Mouse (Mus musculus) midbrain, embryonic 13.5 days (tissue): ENCODE results near the gene Zfp646. TPM values are rescaled to one million over a fixed set of nuclear protein-coding genes. Genes with fewer than 3 reads are reported as not detected.

Experiments
- ATAC-seq: fragments of 200-750 bp; cut with Nextera tagmentation; 2 replicates; pipeline ENCODE4 v1.8.0; 2017; ENCODE audit warnings: mild to moderate bottlenecking, moderate TSS enrichment, moderate library complexity
- H3K27ac ChIP-seq: fragments of 300-500 bp; sonication (generic); 2 replicates; pipeline ENCODE4 v1.5.1; 2015; ENCODE audit warnings: inconsistent platforms, mild to moderate bottlenecking, moderate library complexity
- H3K27me3 ChIP-seq: fragments of 300-500 bp; sonication (generic); 2 replicates; pipeline ENCODE4 v1.6.1; 2015; ENCODE audit warnings: mild to moderate bottlenecking, inconsistent platforms
- H3K36me3 ChIP-seq: fragments of 300-500 bp; sonication (generic); 2 replicates; pipeline ENCODE4 v1.6.1; 2015; ENCODE audit warnings: mild to moderate bottlenecking, inconsistent platforms
- H3K4me1 ChIP-seq: fragments of 300-500 bp; sonication (generic); replicated peaks from 2 replicates; pipeline ENCODE4 v1.6.1; 2015; ENCODE audit warnings: inconsistent platforms
- H3K4me2 ChIP-seq: fragments of 300-500 bp; sonication (generic); replicated peaks from 2 replicates; pipeline ENCODE4 v1.6.1; 2015; ENCODE audit warnings: moderate library complexity, mild to moderate bottlenecking, inconsistent platforms
- H3K4me3 ChIP-seq: fragments of 300-500 bp; sonication (generic); replicated peaks from 2 replicates; pipeline ENCODE4 v1.5.1; 2015; ENCODE audit warnings: mild to moderate bottlenecking, inconsistent platforms
- H3K9ac ChIP-seq: fragments of 300-500 bp; sonication (generic); replicated peaks from 2 replicates; pipeline ENCODE4 v1.6.1; 2015; ENCODE audit warnings: mild to moderate bottlenecking, inconsistent platforms
- H3K9me3 ChIP-seq: fragments of 300-500 bp; sonication (generic); 2 replicates; pipeline ENCODE4 v1.6.1; 2016; ENCODE audit warnings: mild to moderate bottlenecking, inconsistent platforms
- WGBS: fragments of 180-500 bp; shearing (Covaris S2); methylation state at CpG from one replicate; pipeline ENCODE4 v1.1.7; 2015; 5-methylcytosine and 5-hydroxymethylcytosine counted together
- polyA plus RNA-seq: library from polyadenylated mRNA; unstranded; fragments of >200 nt; fragmentation: Nextera tagmentation; extraction: Ambion mirVana; gene quantifications from 2 replicates; pipeline ENCODE4 v1.2.1, GENCODE M21; 2015

Gene Zfp646
- polyA plus RNA-seq, 1 experiment from 2014 or later: 16.0 TPM

DNA sequence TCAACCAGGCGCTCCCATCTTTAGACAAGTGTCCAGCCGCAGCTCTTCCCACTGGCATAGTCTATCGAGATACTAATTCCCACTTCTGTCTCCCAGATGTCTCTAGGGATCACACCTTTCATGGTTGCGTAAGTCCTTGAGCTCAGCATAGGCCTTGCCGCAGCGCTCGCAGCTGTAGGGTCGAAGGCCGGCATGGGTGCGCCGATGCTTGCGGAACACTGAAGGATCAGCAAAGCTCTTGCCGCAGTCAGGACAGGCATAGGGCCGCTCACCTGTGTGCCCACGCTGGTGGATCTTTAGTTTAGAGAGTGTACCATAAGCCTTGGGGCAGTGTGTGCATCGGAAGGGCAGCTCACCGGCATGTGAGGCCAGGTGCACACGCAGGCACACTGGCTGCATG is 8.4 kb upstream of the Zfp646 start:
- whole genome bisulfite sequencing: 99% methylated on average over 18 of the region's 18 CpGs
- no peak for ATAC-seq
- no peak overlapping the region for H3K4me3 ChIP-seq

GRCm38 (mm10) chr7:127869149-127869810 is 6.7 kb upstream of the Zfp646 start:
- Histone ChIP-seq H3K27ac (peak overlapping the region; percentile 32; the same call in 1 of the 2 replicates), H3K4me1 (peaks cover 28% of the 10 kb centered on the region), H3K4me2 (no peak overlapping the region), H3K9me3 (no peaks in the 10 kb centered on the region), H3K9ac (no peak overlapping the region; the same call in 1 of the 2 replicates), H3K27me3 (no peaks in the 10 kb centered on the region), H3K4me3 (no peak overlapping the region), H3K36me3 (peaks cover 67% of the 10 kb centered on the region)
- 49% methylated on average over 3 of the region's 3 CpGs for WGBS
- 0 out of 2 replicates have a peak, but pooled peaks have one; percentile 35 for ATAC-seq

More for the DNA sequence above, 8.4 kb upstream of the Zfp646 start:
- H3K9ac ChIP-seq: no peak overlapping the region
- H3K9me3 ChIP-seq: no peaks in the 10 kb centered on the region
- peaks cover 63% of the 10 kb centered on the region for H3K36me3 ChIP-seq
- H3K4me1 ChIP-seq: peaks cover 12% of the 10 kb centered on the region
- H3K27me3 ChIP-seq: no peaks in the 10 kb centered on the region
- no peak overlapping the region for H3K4me2 ChIP-seq
- H3K27ac ChIP-seq: no peak overlapping the region

GRCm38 (mm10) chr7:127870136-127870821 is 5.7 kb upstream of the Zfp646 start:
- peaks cover 58% of the 10 kb centered on the region for H3K36me3 ChIP-seq
- no peaks in the 10 kb centered on the region for H3K9me3 ChIP-seq
- no peak overlapping the region for H3K4me2 ChIP-seq
- peaks cover 33% of the 10 kb centered on the region for H3K4me1 ChIP-seq
- ATAC-seq: no peak
- H3K4me3 ChIP-seq: no peak overlapping the region
- no peaks in the 10 kb centered on the region for H3K27me3 ChIP-seq
- no peak overlapping the region for H3K27ac ChIP-seq
- WGBS: 79% methylated on average over 5 of the region's 5 CpGs
- H3K9ac ChIP-seq: no peak overlapping the region

- no peaks in the 10 kb centered on the region for H3K9me3 ChIP-seq
- WGBS: 4% methylated on average over 20 of the region's 20 CpGs
- peak; percentile 44; the same call in 1 of the 2 replicates for ATAC-seq
- peak overlapping the region; percentile 91 for H3K9ac ChIP-seq
- H3K27me3 ChIP-seq: no peaks in the 10 kb centered on the region
- H3K36me3 ChIP-seq: peaks cover 48% of the 10 kb centered on the region
- H3K4me1 ChIP-seq: peaks cover 39% of the 10 kb centered on the region
- peak overlapping the region; percentile 99 for H3K27ac ChIP-seq
- H3K4me3 ChIP-seq: peak overlapping the region; percentile 98
- peak overlapping the region; percentile 78 for H3K4me2 ChIP-seq
Measured at GRCm38 (mm10) chr7:127874812-127875626, 1.0 kb upstream of the Zfp646 start.

DNA sequence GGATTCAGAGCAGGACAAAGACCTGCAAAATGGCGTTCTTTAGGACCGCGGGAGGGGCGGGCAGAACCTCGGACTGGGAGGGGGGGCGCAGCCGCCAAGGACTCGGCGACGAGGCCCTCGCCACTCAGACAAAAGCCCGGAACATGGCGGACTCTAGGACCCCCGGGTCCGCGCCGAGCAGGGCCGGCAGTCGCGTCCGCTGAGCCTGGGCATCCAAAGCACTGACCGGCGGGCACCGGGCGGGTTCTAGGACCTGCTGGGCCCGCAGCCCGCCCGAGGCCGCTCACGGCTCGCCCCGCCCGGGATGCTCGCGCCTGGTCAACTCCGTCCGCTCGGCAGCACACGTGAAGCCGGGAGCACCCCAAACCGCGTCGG is 407 bp upstream of the Zfp646 start:
- WGBS: under 1% methylated on average over 42 of the region's 43 CpGs
- no peaks in the 10 kb centered on the region for H3K27me3 ChIP-seq
- peak; percentile 97 for ATAC-seq
- peak overlapping the region; percentile 90 for H3K4me2 ChIP-seq
- H3K4me1 ChIP-seq: peaks cover 39% of the 10 kb centered on the region
- H3K36me3 ChIP-seq: peaks cover 48% of the 10 kb centered on the region
- peak overlapping the region; percentile 98 for H3K4me3 ChIP-seq
- no peaks in the 10 kb centered on the region for H3K9me3 ChIP-seq
- peak overlapping the region; percentile 91 for H3K9ac ChIP-seq
- peak overlapping the region; percentile 99 for H3K27ac ChIP-seq

GRCm38 (mm10) chr7:127876467-127877348 is 687 bp downstream of the Zfp646 start, which contains the start of gene Zfp668:
Gene Zfp668, minus strand, starts transcription at chr7:127876828.
- under 1% methylated on average over 60 of the region's 60 CpGs for WGBS
- Histone ChIP-seq H3K9me3 (no peaks in the 10 kb centered on the region), H3K4me2 (peak within 1 kb of the TSS; percentile 90), H3K4me3 (peak within 1 kb of the TSS; percentile 98), H3K27ac (peak within 1 kb of the TSS; percentile 99), H3K9ac (peak within 1 kb of the TSS; percentile 91), H3K27me3 (no peaks in the 10 kb centered on the region), H3K36me3 (peaks cover 49% of the 10 kb centered on the region), H3K4me1 (peaks cover 39% of the 10 kb centered on the region)
- ATAC-seq: peak; percentile 69

GRCm38 (mm10) chr7:127879301-127879700 is 3.3 kb downstream of the Zfp646 start:
- no peaks in the 10 kb centered on the region for H3K9me3 ChIP-seq
- ATAC-seq: no peak
- 94% methylated on average over 9 of the region's 9 CpGs for WGBS

DNA sequence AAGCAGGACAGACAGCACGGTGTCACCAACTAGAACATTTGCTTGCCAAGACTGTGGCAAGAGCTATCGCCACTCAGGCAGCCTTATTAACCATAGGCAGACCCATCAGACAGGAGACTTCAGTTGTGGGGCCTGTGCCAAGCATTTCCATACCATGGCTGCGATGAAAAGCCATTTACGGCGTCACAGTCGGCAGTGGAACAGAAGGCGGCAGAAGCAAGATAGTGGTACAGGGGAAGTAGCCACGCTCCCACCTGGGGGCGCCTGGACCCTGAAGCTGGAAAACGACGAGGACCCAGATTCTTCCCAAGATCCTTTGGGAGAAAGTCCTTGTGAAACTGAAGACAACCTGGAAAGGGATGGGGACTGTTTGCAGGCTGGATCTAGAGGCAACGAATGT is 4.4 kb downstream of the Zfp646 start:
- peaks cover 45% of the 10 kb centered on the region for H3K4me1 ChIP-seq
- H3K27ac ChIP-seq: no peak overlapping the region
- no peak overlapping the region for H3K4me3 ChIP-seq
- ATAC-seq: no peak
- no peaks in the 10 kb centered on the region for H3K9me3 ChIP-seq
- H3K36me3 ChIP-seq: peaks cover 75% of the 10 kb centered on the region
- no peaks in the 10 kb centered on the region for H3K27me3 ChIP-seq
- no peak overlapping the region for H3K4me2 ChIP-seq
- 91% methylated on average over 12 of the region's 12 CpGs for WGBS
- H3K9ac ChIP-seq: no peak overlapping the region

More at GRCm38 (mm10) chr7:127879301-127879700, 3.3 kb downstream of the Zfp646 start:
- Histone ChIP-seq H3K27me3 (no peaks in the 10 kb centered on the region), H3K27ac (no peak overlapping the region), H3K9ac (no peak overlapping the region), H3K4me1 (peaks cover 38% of the 10 kb centered on the region), H3K4me2 (no peak overlapping the region), H3K36me3 (peaks cover 64% of the 10 kb centered on the region), H3K4me3 (no peak overlapping the region)

GRCm38 (mm10) chr7:127885951-127886350 is 9.9 kb downstream of the Zfp646 start:
- H3K27ac ChIP-seq: no peak overlapping the region
- H3K4me1 ChIP-seq: peaks cover 43% of the 10 kb centered on the region
- WGBS: 78% methylated on average over 6 of the region's 6 CpGs
- no peak overlapping the region; the same call in 1 of the 2 replicates for H3K9ac ChIP-seq
- ATAC-seq: no peak
- no peaks in the 10 kb centered on the region for H3K9me3 ChIP-seq
- H3K4me3 ChIP-seq: no peak overlapping the region
- no peak overlapping the region for H3K4me2 ChIP-seq
- no peaks in the 10 kb centered on the region for H3K27me3 ChIP-seq
- H3K36me3 ChIP-seq: peaks cover 99% of the 10 kb centered on the region

- Histone ChIP-seq H3K27me3 (no peaks in the 10 kb centered on the region), H3K4me2 (no peak overlapping the region), H3K9me3 (no peaks in the 10 kb centered on the region), H3K27ac (no peak overlapping the region), H3K36me3 (peaks cover 93% of the 10 kb centered on the region), H3K9ac (no peak overlapping the region), H3K4me3 (no peak overlapping the region), H3K4me1 (peaks cover 43% of the 10 kb centered on the region)
- ATAC-seq: no peak
- WGBS: 92% methylated on average over 6 of the region's 6 CpGs
Measured at GRCm38 (mm10) chr7:127886551-127886950, 10.5 kb downstream of the Zfp646 start.

GRCm38 (mm10) chr7:127887191-127887590 is 11.2 kb downstream of the Zfp646 start:
- 88% methylated on average over 8 of the region's 8 CpGs for WGBS
- no peak overlapping the region for H3K9ac ChIP-seq
- no peak overlapping the region for H3K27ac ChIP-seq
- peaks cover 87% of the 10 kb centered on the region for H3K36me3 ChIP-seq
- H3K27me3 ChIP-seq: no peaks in the 10 kb centered on the region
- ATAC-seq: no peak
- H3K4me1 ChIP-seq: peaks cover 43% of the 10 kb centered on the region
- H3K4me3 ChIP-seq: no peak overlapping the region
- no peak overlapping the region for H3K4me2 ChIP-seq
- no peaks in the 10 kb centered on the region for H3K9me3 ChIP-seq
